Mouse (Mus musculus): ENCODE measurements around the gene Klf12. TPM values are rescaled to one million over a fixed set of nuclear protein-coding genes. Genes with fewer than 3 reads are reported as not detected.
A peak's percentile ranks its signal among the peaks of the same experiment; 100 is the strongest.

The Klf12 gene
- polyA plus RNA-seq, 1 experiment from 2014 or later: 15.4 TPM

- H3K36me3 ChIP-seq (ENCODE audit: insufficient read depth): no peaks in the 10 kb centered on the region
- DNase-seq: peak; percentile 7
- TF ChIP-seq CTCF (IDR thresholded peaks at IDR 0.05; ENCODE audit: low read depth): no peak
- no peak overlapping the region for H3K4me3 ChIP-seq (ENCODE audit: low read depth, low read length)
- no peak for ATAC-seq (ENCODE audit: insufficient read depth)
- WGBS: 77% methylated on average over 7 of the region's 7 CpGs
- H3K27me3 ChIP-seq (ENCODE audit: insufficient read depth, low read length): no peaks in the 10 kb centered on the region
- H3K27ac ChIP-seq (ENCODE audit: low read depth): no peak overlapping the region
- no peaks in the 10 kb centered on the region for H3K9me3 ChIP-seq (ENCODE audit: low read depth, low read length)
- H3K9ac ChIP-seq: no peak overlapping the region
- no peaks in the 10 kb centered on the region for H3K4me1 ChIP-seq (ENCODE audit: insufficient read depth)
- no peak overlapping the region for H3K4me2 ChIP-seq
Observed at GRCm38 (mm10) chr14:100213066-100213465, 71.4 kb downstream of the Klf12 start.

GRCm38 (mm10) chr14:100211826-100212117, 72.7 kb downstream of the Klf12 start:
- Histone ChIP-seq H3K4me1 (ENCODE audit: insufficient read depth) (no peaks in the 10 kb centered on the region), H3K4me3 (ENCODE audit: low read depth, low read length) (no peak overlapping the region), H3K27me3 (ENCODE audit: insufficient read depth, low read length) (no peaks in the 10 kb centered on the region), H3K9ac (no peak overlapping the region), H3K4me2 (no peak overlapping the region), H3K9me3 (ENCODE audit: low read depth, low read length) (no peaks in the 10 kb centered on the region), H3K36me3 (ENCODE audit: insufficient read depth) (no peaks in the 10 kb centered on the region), H3K27ac (ENCODE audit: low read depth) (no peak overlapping the region)
- DNase-seq (no peak), ATAC-seq (ENCODE audit: insufficient read depth) (no peak)
- TF ChIP-seq CTCF (IDR thresholded peaks at IDR 0.05; ENCODE audit: low read depth): no peak
- 85% methylated on average over 4 of the region's 4 CpGs for WGBS

GRCm38 (mm10) chr14:100211036-100211825, 73.2 kb downstream of the Klf12 start:
- no peaks in the 10 kb centered on the region for H3K9me3 ChIP-seq (ENCODE audit: low read depth, low read length)
- H3K36me3 ChIP-seq (ENCODE audit: insufficient read depth): no peaks in the 10 kb centered on the region
- TF ChIP-seq CTCF (IDR thresholded peaks at IDR 0.05; ENCODE audit: low read depth): no peak
- H3K4me2 ChIP-seq: no peak overlapping the region
- no peak overlapping the region for H3K27ac ChIP-seq (ENCODE audit: low read depth)
- 70% methylated on average over 11 of the region's 11 CpGs for WGBS
- no peak for ATAC-seq (ENCODE audit: insufficient read depth)
- H3K27me3 ChIP-seq (ENCODE audit: insufficient read depth, low read length): no peaks in the 10 kb centered on the region
- no peak overlapping the region for H3K9ac ChIP-seq
- peak; percentile 31 for DNase-seq
- no peaks in the 10 kb centered on the region for H3K4me1 ChIP-seq (ENCODE audit: insufficient read depth)
- no peak overlapping the region for H3K4me3 ChIP-seq (ENCODE audit: low read depth, low read length)

- no peak overlapping the region for H3K4me3 ChIP-seq (ENCODE audit: low read depth, low read length)
- no peaks in the 10 kb centered on the region for H3K4me1 ChIP-seq (ENCODE audit: insufficient read depth)
- no peaks in the 10 kb centered on the region for H3K27me3 ChIP-seq (ENCODE audit: insufficient read depth, low read length)
- no peaks in the 10 kb centered on the region for H3K9me3 ChIP-seq (ENCODE audit: low read depth, low read length)
- H3K27ac ChIP-seq (ENCODE audit: low read depth): no peak overlapping the region
- no peak overlapping the region for H3K4me2 ChIP-seq
- 33% methylated on average over 12 of the region's 12 CpGs for WGBS
- TF ChIP-seq CTCF (IDR thresholded peaks at IDR 0.05; ENCODE audit: low read depth): no peak
- no peak overlapping the region for H3K9ac ChIP-seq
- no peak for ATAC-seq (ENCODE audit: insufficient read depth)
- no peaks in the 10 kb centered on the region for H3K36me3 ChIP-seq (ENCODE audit: insufficient read depth)
- DNase-seq: peak; percentile 24
Observed at GRCm38 (mm10) chr14:100209814-100210419, 74.6 kb downstream of the Klf12 start.

- DNase-seq (no peak), ATAC-seq (ENCODE audit: insufficient read depth) (no peak)
- 83% methylated on average over 3 of the region's 3 CpGs for WGBS
- Histone ChIP-seq H3K27me3 (ENCODE audit: insufficient read depth, low read length) (no peaks in the 10 kb centered on the region), H3K4me3 (ENCODE audit: low read depth, low read length) (no peak overlapping the region), H3K4me2 (no peak overlapping the region), H3K4me1 (ENCODE audit: insufficient read depth) (no peaks in the 10 kb centered on the region), H3K9ac (no peak overlapping the region), H3K36me3 (ENCODE audit: insufficient read depth) (no peaks in the 10 kb centered on the region), H3K9me3 (ENCODE audit: low read depth, low read length) (no peaks in the 10 kb centered on the region), H3K27ac (ENCODE audit: low read depth) (no peak overlapping the region)
- TF ChIP-seq CTCF (IDR thresholded peaks at IDR 0.05; ENCODE audit: low read depth): no peak
Observed at GRCm38 (mm10) chr14:100207081-100207480, 77.4 kb downstream of the Klf12 start.

GRCm38 (mm10) chr14:100206207-100206606, 78.3 kb downstream of the Klf12 start:
- DNase-seq (no peak), ATAC-seq (ENCODE audit: insufficient read depth) (no peak)
- Histone ChIP-seq H3K27me3 (ENCODE audit: insufficient read depth, low read length) (no peaks in the 10 kb centered on the region), H3K27ac (ENCODE audit: low read depth) (no peak overlapping the region), H3K4me2 (no peak overlapping the region), H3K4me1 (ENCODE audit: insufficient read depth) (no peaks in the 10 kb centered on the region), H3K4me3 (ENCODE audit: low read depth, low read length) (no peak overlapping the region), H3K36me3 (ENCODE audit: insufficient read depth) (no peaks in the 10 kb centered on the region), H3K9ac (no peak overlapping the region), H3K9me3 (ENCODE audit: low read depth, low read length) (no peaks in the 10 kb centered on the region)
- 94% methylated on average over 3 of the region's 3 CpGs for WGBS
- TF ChIP-seq CTCF (IDR thresholded peaks at IDR 0.05; ENCODE audit: low read depth): no peak

GRCm38 (mm10) chr14:100200058-100200688, 84.3 kb downstream of the Klf12 start:
- Histone ChIP-seq H3K4me2 (no peak overlapping the region), H3K27ac (ENCODE audit: low read depth) (no peak overlapping the region), H3K36me3 (ENCODE audit: insufficient read depth) (no peaks in the 10 kb centered on the region), H3K9me3 (ENCODE audit: low read depth, low read length) (no peaks in the 10 kb centered on the region), H3K27me3 (ENCODE audit: insufficient read depth, low read length) (no peaks in the 10 kb centered on the region), H3K9ac (no peak overlapping the region), H3K4me1 (ENCODE audit: insufficient read depth) (no peaks in the 10 kb centered on the region), H3K4me3 (ENCODE audit: low read depth, low read length) (no peak overlapping the region)
- WGBS: 70% methylated on average over 6 of the region's 6 CpGs
- no peak for ATAC-seq (ENCODE audit: insufficient read depth)
- no peak for DNase-seq
- TF ChIP-seq CTCF (IDR thresholded peaks at IDR 0.05; ENCODE audit: low read depth): no peak
